Mouse (Mus musculus) liver, embryonic 14.5 days (tissue): ENCODE results near the gene Lmf1. TPM values are rescaled to one million over a fixed set of nuclear protein-coding genes. Genes with fewer than 3 reads are reported as not detected.

Experiments used
- ATAC-seq: fragments of 200-750 bp; cut with Nextera tagmentation; 2 replicates; pipeline ENCODE4 v1.8.0; 2017; ENCODE audit warnings: moderate number of reproducible peaks, mild to moderate bottlenecking, moderate library complexity; ENCODE audit not compliant: insufficient read depth
- DNase-seq, 3 experiments: peaks; one replicate each; pipeline ENCODE4 v3.0.0-alpha.2; 2012 to 2013; ENCODE audit warnings: low read depth in 3 of 3, low spot score in 3 of 3
- H3K27ac ChIP-seq: fragments of 300-500 bp; sonication (generic); 2 replicates; pipeline ENCODE4 v1.5.1; 2014; ENCODE audit warnings: moderate library complexity, mild to moderate bottlenecking, control low read depth, inconsistent platforms
- H3K27me3 ChIP-seq: fragments of 300-500 bp; sonication (generic); 2 replicates; pipeline ENCODE4 v1.6.1; 2014; ENCODE audit warnings: mild to moderate bottlenecking, low read length, moderate library complexity; ENCODE audit not compliant: control insufficient read depth, insufficient read depth
- H3K36me3 ChIP-seq: fragments of 300-500 bp; sonication (generic); replicated peaks from 2 replicates; pipeline ENCODE4 v1.6.1; 2014; ENCODE audit warnings: low read depth; ENCODE audit not compliant: control insufficient read depth, insufficient read depth
- H3K4me1 ChIP-seq, 2 experiments: fragments of 200-500 bp in 1 of 2; fragments of 300-500 bp in 1 of 2; sonication (generic) in 1 of 2; replicated peaks; 2 replicates each; pipeline ENCODE4 v1.6.1; 2012 to 2014; ENCODE audit warnings: antibody characterized with exemption in 1 of 2, inconsistent platforms in 1 of 2, low read length in 1 of 2; ENCODE audit not compliant: control insufficient read depth in 2 of 2, insufficient read depth in 2 of 2
- H3K4me2 ChIP-seq: fragments of 300-500 bp; sonication (generic); 2 replicates; pipeline ENCODE4 v1.6.1; 2014; ENCODE audit warnings: low read depth, mild to moderate bottlenecking, control low read depth, moderate library complexity
- H3K4me3 ChIP-seq, 2 experiments: fragments of 200-500 bp in 1 of 2; fragments of 300-500 bp in 1 of 2; sonication (generic) in 1 of 2; 2 replicates each; pipeline ENCODE4 v1.5.1; 2012 to 2014; ENCODE audit warnings: low read depth in 2 of 2, low read length in 2 of 2, mild to moderate bottlenecking in 2 of 2, control low read depth in 1 of 2, inconsistent platforms in 1 of 2, moderate library complexity in 1 of 2; ENCODE audit not compliant: insufficient read depth in 1 of 2
- H3K9ac ChIP-seq: fragments of 300-500 bp; sonication (generic); replicated peaks from 2 replicates; pipeline ENCODE4 v1.6.1; 2014; ENCODE audit warnings: mild to moderate bottlenecking, control low read depth, moderate library complexity
- H3K9me3 ChIP-seq: fragments of 300-500 bp; sonication (generic); 2 replicates; pipeline ENCODE4 v1.6.1; 2016; ENCODE audit warnings: low read length, mixed read lengths; ENCODE audit not compliant: control insufficient read depth
- CTCF ChIP-seq: IDR thresholded peaks from 2 replicates; pipeline ENCODE4 v1.5.1; 2016; ENCODE audit warnings: antibody characterized with exemption, low read depth, control low read depth
- EP300 ChIP-seq: IDR thresholded peaks from 2 replicates; pipeline ENCODE4 v1.6.1; 2016; ENCODE audit warnings: antibody characterized with exemption, low read depth
- whole genome bisulfite sequencing: fragments of 180-500 bp; shearing (Covaris S2); extraction: QIAGEN DNeasy Blood & Tissue Kit; methylation state at CpG from one replicate; pipeline ENCODE4 v1.1.7; 2014; ENCODE audit not compliant: insufficient replicate concordance; 5-methylcytosine and 5-hydroxymethylcytosine counted together
- polyA plus RNA-seq, 2 experiments: library from polyadenylated mRNA; depleted of rRNA in 1 of 2; stranded (reverse) in 1 of 2; unstranded in 1 of 2; fragments of >200 nt; fragmentation: Nextera tagmentation in 1 of 2; extraction: Ambion mirVana in 1 of 2; gene quantifications; 2 replicates each; pipeline versions ENCODE4 v1.2.1 to v1.2.3; 2012 to 2014

The Lmf1 gene
- polyA plus RNA-seq, 2 experiments = 3.4 to 9.3 TPM

- H3K27me3 ChIP-seq = no peaks in the 10 kb centered on the region
- no peaks in the 10 kb centered on the region for H3K4me1 ChIP-seq
- H3K4me3 ChIP-seq = no peak overlapping the region
- H3K27ac ChIP-seq = no peak overlapping the region
- H3K36me3 ChIP-seq = no peaks in the 10 kb centered on the region
- DNase-seq = no peak
- no peak overlapping the region for H3K9ac ChIP-seq
- TF ChIP-seq CTCF (peak; percentile 45; the same call in 1 of the 2 replicates), EP300 (no peak)
- H3K4me2 ChIP-seq = no peak overlapping the region
- no peak for ATAC-seq
- H3K9me3 ChIP-seq = no peaks in the 10 kb centered on the region
- WGBS = 63% methylated on average over 4 of the region's 4 CpGs
Measured at GRCm38 (mm10) chr17:25590985-25591384, 12.1 kb downstream of the Lmf1 start.

- no peak overlapping the region for H3K9ac ChIP-seq
- 70% methylated on average over 6 of the region's 6 CpGs for whole genome bisulfite sequencing
Measured at GRCm38 (mm10) chr17:25592336-25592735, 13.5 kb downstream of the Lmf1 start.

DNA sequence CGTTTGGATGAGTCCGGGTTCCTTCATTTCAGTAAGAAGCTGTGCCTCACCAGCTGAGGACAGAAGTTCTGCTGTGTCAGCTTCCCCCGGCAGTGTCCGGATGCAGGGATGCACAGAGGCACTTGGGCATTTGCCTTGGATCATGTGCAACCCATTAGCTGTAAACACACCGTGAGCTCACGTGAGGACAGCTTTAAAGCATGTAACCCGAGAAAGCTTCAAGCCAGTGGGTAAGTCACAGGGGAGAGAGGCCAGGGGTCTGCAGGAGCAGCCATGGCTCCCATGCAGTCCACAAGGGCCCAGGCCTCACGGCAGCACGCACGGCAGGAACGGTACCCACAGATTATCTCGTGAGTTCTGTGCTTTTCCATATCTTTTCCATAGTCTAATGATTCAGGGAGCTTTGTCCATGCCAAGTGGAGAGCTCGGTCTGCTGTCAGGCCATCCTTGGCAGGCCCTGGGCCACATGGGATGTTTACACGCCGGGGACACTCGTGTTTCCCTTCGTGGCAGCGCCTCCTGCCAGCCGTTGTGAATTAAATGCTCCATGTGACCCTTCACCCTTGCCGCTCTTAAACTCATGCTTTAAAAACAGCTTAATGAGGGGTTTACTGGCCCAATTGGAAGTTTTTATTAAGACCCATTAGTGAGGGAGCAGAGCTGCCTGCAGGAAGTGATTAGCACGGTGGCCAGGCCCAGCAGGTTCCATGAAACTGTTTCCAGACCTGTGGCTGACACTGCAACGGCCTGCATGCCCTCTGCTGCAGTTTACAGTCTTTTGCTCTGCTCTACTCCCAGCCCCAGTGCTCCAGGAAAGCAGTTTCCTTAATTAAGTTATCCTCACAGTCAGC is 14.8 kb downstream of the Lmf1 start:
- Histone ChIP-seq H3K27ac (no peak overlapping the region), H3K36me3 (no peaks in the 10 kb centered on the region), H3K4me1 (no peaks in the 10 kb centered on the region), H3K9me3 (no peaks in the 10 kb centered on the region), H3K9ac (no peak overlapping the region), H3K4me2 (no peak overlapping the region), H3K27me3 (no peaks in the 10 kb centered on the region), H3K4me3 (no peak overlapping the region)
- WGBS = 77% methylated on average over 22 of the region's 22 CpGs
- ATAC-seq = no peak
- DNase-seq = no peak
- no peak for TF ChIP-seq CTCF
- TF ChIP-seq EP300 = no peak

More at GRCm38 (mm10) chr17:25592336-25592735, 13.5 kb downstream of the Lmf1 start:
- no peak for DNase-seq
- TF ChIP-seq CTCF (no peak), EP300 (no peak)
- Histone ChIP-seq H3K4me3 (no peak overlapping the region), H3K4me1 (no peaks in the 10 kb centered on the region), H3K9me3 (no peaks in the 10 kb centered on the region), H3K27me3 (no peaks in the 10 kb centered on the region), H3K27ac (no peak overlapping the region), H3K36me3 (no peaks in the 10 kb centered on the region), H3K4me2 (no peak overlapping the region)
- no peak for ATAC-seq

GRCm38 (mm10) chr17:25595495-25595894 is 16.6 kb downstream of the Lmf1 start:
- TF ChIP-seq EP300 = no peak
- TF ChIP-seq CTCF = peak; percentile 21; the same call in 1 of the 2 replicates
- WGBS = 61% methylated on average over 5 of the region's 5 CpGs
- no peaks in the 10 kb centered on the region for H3K4me1 ChIP-seq
- H3K9me3 ChIP-seq = no peaks in the 10 kb centered on the region
- DNase-seq (no peak), ATAC-seq (no peak)
- no peak overlapping the region for H3K27ac ChIP-seq
- H3K36me3 ChIP-seq = no peaks in the 10 kb centered on the region
- H3K4me2 ChIP-seq = no peak overlapping the region
- H3K27me3 ChIP-seq = no peaks in the 10 kb centered on the region
- no peak overlapping the region for H3K9ac ChIP-seq
- H3K4me3 ChIP-seq = no peak overlapping the region

- Histone ChIP-seq H3K27ac (no peak overlapping the region), H3K9ac (no peak overlapping the region), H3K4me3 (no peak overlapping the region), H3K4me1 (no peaks in the 10 kb centered on the region), H3K27me3 (no peaks in the 10 kb centered on the region), H3K4me2 (no peak overlapping the region), H3K36me3 (no peaks in the 10 kb centered on the region), H3K9me3 (no peaks in the 10 kb centered on the region)
- ATAC-seq = no peak
- no peak for TF ChIP-seq CTCF
- TF ChIP-seq EP300 = no peak
- DNase-seq = no peak
- WGBS = 52% methylated on average over 3 of the region's 3 CpGs
Measured at GRCm38 (mm10) chr17:25597537-25597936, 18.7 kb downstream of the Lmf1 start.
